Mouse (Mus musculus): Measurements from ENCODE around the gene Ncan.

The Ncan gene

DNA sequence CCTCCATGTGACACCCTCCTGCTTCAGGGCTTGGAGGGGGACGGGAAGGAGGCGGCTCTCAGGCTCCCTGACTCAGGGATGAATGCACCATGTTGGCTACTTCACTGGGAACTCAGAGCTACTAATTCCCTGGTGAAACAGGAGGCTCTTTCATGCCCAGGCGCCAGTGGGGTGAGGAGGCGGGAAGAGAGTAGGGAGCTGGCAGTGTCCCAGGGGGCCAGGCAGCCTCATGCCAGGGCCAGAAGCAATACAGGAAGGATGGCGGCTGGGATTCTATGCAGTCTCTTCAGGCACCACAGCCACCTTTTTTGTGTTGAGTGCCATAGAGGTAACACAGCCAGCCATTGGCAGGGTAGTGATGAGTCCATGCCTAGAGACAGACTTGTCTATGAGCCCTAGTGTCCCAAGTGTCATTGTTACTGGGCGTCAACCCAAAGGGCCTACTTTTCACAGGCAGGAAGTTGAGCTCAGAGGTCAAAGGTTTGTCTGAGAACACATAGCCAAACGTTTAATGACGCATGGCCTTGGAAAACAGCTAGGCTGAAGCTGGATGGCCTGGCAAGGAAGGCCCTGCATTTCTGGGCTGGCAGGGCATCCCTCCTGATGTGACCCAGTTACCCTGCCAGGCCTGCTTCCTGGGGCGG lies 8.8 kb upstream of the Ncan start:
- DNase-seq (ENCODE audit: low spot score) = no peak

DNA sequence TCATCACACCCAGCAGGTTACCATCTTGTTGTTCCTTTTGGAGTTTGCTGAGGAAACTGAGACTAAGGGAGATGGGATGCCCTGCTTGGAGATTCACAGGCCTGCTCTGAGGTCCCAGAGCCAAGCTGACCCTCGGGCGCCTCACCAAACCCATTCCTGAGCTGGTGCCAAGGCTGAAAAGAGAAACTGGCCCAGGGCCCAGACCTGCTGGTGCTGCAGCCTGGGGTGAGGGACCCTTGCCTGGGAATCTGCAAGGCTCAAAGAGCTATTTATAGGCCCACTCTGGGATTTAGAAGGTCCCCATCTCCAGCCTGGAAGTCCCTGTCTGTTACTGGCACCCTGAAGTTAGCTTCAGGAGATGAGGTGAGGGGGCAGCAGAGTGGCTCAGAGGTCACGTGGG lies 7.8 kb upstream of the Ncan start:
- no peak for DNase-seq (ENCODE audit: low spot score)

DNA sequence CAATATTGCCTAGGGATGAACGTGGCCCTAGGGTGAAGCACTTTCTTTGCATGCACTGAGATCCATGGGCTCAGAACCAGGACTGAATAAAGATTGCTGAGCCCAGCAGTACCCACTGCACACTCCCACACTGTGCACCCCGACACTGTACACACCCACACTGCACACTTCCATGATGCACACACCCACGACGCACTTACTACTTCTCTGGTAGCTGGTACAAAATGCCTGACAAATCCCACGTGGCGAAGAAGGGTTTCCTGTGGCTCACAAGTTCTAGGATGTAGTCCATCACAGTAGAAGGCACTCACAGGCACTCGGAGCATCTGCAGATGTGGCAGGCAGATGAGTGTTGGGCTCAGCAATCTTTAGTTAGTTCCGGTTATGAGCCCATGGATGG lies 4.3 kb upstream of the Ncan start:
- DNase-seq (ENCODE audit: low spot score) = no peak

DNA sequence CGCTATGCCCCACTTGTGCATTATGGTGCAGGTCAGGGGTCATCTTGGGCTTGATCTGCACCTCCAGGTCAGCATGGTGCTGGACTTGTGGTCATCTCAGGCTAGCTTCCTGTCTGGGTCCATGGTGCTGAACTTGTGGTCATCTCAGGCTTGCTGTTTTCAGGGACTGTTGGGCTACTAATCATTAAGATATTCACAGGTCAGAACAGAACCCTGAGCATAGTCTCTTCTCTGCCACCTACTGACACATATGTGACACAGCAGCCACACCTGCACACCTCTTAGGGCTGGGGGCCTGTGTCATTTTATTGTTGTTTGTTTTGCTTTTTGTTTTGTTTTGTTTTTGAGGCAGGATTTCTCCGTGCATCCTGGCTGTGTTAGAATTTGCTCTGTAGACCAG lies 2.2 kb upstream of the Ncan start:
- no peak for DNase-seq (ENCODE audit: low spot score)

DNA sequence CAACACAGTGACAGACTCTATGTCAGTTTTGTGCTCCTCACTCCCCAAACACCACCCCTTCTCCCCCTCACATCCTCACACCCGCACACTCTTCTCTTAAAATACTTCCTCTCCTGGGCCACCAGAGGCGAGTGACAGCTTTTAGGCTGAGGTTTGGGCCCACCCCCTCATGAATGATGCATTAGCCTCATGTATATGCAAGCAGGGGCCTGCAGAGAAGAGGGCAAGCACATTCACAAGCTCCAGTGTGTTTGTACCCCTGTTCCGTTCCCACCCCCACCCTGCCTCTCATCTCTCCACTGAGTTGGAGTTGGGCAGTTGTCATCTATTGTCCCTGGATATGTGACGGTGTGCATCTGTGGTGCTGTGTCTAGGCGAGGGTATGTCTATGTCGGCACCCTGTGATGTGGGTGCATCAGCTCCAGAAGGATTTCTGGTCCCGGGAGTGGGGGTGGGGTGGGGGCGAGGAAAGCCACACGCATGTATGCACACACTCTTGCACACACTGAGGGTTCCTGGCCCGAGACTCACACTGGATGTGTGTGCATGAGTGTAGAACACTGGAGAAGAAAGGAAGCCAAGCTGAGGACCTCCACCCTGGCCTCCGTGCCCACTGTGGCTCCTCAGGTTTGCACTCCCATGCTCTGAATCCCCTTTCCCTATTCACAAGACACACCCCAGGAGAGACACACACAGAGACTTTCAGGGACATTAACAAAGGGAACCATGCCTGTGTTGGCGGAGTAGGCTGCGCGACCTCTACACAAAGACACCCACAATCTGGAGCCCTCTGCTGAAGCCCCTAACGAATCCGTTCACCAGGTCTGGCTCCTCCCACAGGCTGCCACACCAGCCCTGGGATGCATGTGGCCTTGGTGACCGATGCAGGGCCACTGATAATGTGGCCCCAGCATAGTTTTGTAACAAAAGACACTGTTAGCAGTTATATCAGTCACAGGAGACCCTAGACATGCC lies 1.7 kb downstream of the Ncan start:
- DNase-seq (ENCODE audit: low spot score) = no peak

DNA sequence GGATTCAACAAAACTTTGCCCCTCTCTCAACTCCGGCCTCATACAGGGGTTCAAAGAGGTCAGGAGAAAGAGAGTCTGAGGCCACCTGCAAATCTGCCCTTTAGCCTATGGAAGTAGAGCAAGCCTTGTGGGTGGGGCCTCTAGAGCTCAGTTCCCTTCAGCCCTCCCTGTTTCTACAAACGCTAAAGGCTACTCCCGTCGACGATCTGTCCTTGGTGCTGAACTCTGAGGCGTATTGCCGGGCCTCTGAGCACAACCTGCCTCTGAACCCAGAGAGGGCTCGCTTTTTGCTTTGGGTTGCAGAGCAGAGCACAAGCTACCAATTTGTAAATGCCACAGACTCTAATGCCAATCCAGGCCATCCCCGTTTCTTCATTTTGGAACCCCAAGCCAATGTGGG lies 3.1 kb downstream of the Ncan start:
- no peak for DNase-seq (ENCODE audit: low spot score)

DNA sequence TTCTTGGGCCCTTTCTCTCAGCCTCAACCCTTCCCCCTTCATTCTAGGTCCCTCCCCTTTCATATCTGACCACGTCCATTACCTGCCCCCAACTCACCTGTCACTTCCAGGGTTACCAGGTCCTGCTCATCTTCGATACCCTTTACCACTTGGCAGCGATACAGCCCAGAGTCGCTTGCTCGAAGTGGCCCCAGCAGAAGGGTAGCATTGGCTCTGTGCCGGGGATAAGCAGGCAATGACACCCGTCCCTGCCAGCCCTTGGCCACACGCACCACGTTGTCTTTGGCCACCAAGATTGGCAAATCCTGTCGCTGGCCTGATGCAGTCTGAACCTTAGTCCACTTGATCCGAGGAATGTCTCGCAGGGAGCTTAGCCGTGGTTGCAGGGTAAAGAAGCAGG lies 5.8 kb downstream of the Ncan start:
- no peak for DNase-seq (ENCODE audit: low spot score)

DNA sequence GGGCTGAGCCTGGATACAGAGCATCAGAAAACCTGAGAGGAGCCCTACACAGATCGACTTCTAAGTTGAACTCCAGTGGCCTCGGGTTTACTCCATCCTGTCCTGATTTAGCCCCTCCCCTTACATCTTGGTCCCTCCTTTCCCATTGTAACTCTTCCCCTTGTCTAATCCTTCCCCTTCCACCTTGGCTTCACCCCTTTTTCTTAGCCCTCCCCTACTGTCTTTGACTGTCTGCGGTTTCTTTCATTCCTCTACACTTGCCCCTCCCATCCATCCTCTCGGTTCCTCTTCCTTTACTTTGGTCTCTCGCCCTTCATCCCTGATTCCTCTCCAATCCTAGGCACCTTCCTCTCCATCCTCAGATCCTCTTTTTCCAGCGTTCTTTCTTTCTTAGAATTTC lies 6.2 kb downstream of the Ncan start:
- DNase-seq (ENCODE audit: low spot score) = no peak

DNA sequence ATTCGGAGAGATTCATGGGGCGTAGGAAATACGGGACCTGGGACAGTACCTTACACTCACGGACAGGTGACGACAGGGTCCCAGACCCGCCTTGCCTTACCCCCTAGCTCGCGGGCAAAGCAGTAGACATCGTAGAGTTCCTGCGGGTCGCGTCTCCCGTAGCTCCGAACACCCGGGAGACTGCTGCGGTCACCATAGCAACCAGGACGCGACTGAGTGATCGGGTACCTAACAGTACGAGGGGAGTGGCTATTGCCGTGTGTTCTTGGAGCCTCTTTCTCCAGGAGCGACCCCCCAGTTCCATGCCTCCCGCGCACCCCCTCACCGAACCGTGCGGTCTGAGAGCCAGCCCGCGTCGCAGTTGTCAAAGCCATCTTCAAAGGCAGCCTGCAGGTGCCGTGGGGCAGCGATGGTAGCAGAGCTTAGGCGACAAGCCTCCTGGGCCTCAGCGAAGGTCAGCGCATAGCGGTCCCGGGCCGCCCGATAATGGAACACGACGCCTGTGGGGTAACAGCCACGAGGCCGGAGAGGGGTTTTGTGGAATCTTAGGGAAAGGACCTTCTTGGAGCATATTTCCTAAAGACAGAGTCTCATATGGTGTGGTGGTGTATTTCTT lies 8.2 kb downstream of the Ncan start:
- no peak for DNase-seq (ENCODE audit: low spot score)

DNA sequence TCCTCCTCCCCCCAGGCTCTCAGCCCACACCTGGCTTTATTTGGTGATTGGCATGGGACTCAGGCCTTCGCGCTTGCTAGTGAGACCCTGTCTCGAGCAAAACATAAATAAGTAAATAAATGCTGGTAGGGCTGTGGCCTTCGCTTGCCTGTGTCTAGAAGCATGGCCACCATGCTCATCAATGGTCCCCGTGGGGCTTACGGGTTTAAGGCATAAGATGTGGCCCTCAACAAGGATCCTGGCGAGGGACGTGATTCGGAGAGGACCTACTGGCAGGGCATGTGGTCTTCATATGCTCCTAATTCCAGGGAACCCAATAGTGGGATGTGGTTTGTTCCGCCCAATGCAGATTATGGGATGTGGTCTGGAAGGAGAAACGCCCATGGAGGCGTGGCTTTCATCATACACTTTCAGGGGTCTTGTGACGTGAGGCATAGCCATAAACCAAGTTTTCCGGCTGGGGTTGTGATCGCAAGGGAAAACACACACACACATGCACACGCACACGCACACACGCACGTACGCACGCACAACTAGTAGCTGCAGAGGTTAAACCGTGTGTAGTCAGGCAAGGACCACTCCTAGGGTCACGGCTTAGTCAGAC lies 9.4 kb downstream of the Ncan start:
- no peak for DNase-seq (ENCODE audit: low spot score)

DNA sequence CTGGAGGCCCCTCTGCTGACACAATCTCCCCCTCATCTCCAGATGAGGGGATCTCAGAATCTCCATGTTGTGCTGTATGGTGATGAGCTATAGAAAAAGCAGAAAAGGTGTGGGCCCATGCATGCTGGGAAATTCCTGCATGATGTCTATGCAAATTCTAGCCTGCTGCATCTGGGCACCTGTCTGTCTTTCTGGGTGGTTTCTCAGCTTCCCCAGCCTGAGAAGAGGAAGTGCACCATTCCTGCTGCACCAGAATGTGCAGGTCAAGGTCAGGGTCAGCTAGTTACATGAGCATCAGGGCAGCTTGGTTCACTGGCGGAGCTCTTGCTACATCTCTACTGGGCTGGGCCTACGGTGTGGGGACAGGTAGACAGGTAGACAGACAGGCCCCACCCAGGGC lies 10.2 kb downstream of the Ncan start:
- DNase-seq (ENCODE audit: low spot score) = no peak

DNA sequence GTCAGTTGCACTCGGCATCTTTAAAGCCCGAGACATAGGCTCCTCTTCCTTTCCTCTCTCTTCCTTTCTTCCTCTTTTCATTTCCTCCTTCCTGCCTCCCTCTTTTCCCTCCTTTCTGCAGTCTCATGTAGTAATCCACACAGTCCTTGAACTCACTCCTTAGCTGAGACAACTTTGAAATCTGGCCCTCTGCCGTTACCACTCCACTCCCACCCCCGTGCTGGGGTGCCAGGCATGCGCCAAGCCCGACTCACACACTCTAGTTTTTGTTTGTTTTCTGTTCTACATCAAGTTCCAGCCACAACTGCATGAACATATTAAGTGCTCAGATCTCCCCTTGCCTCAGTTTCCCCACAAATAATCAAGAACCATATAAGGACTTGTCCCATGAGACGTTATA lies 15.8 kb downstream of the Ncan start:
- DNase-seq (ENCODE audit: low spot score) = no peak

DNA sequence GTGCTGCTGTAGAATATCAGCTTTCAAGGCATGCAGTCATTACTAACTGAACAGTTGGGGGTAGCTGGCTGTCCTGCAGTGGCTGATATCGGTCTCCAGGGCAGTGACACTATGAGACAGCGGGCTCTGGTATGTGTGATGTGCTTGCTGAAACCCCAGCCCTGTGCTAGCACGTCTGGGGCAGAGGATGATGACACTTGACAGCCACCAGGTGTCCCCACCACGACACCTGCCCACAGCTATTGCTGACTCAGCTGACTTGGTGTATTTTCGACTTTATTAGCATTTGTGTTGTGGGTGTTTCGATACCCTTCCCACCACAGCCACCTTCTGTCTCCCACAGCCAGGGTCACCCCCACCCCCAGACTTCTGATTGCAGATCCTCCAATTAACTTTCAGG lies 16.2 kb downstream of the Ncan start:
- DNase-seq (ENCODE audit: low spot score) = peak; percentile 14

DNA sequence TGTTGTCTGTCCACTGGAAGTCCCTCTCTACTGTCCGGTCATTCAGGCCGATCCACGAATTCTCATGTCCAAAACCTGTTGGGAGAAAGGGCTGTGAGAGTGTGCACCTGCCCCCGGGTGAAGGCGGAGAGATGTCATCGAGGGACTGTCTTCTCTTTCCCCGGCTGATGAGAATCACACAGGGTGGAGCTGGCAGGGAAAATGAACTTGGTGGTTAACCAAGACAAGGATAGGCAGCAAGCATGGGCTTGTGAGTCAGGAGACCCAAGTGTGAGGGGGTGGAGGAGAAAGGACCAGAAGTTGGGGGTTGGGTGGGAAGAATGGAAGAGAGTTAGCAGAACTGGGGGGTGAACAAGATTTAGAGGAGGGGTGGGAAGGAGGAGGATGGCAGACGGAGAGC lies 20.4 kb downstream of the Ncan start:
- no peak for DNase-seq (ENCODE audit: low spot score)

DNA sequence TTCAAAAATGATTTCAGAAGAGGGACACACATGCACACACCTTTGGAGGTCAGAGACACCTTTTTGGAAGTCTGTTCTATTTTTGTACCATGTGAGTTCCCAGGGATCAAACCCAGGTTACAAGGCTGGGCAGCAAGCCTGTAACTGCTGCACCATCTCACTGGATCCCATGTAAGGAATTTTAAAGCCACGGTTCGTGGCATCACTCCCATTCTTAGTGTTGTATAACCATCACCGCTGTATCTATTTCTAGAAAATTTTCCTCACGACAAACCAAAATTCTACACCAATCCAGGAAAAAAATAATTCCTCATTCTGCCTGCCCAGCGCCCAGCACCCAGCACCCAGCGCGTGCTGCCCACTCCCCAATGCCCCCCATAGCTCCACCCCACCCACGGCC lies 21.4 kb downstream of the Ncan start:
- DNase-seq (ENCODE audit: low spot score) = no peak

DNA sequence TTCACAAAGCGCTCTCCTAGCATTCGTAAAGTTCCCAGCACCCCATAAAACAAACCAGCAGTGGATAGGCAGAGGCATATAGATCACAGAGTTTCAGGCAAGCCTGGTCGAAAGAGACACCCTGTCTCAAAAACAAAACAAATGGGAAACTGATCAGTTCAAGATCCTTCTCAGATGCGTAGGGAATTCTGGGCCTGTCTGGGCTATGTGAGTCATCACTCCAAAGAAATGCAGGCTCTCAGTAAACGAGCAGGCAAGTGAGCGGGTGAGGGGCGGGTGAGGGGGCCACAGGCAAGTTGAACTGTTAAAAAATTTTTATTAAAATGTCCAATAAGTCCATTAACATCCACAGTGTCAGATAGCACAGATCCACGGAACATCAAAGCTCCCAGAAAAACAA lies 27.9 kb downstream of the Ncan start:
- DNase-seq (ENCODE audit: low spot score) = no peak

DNA sequence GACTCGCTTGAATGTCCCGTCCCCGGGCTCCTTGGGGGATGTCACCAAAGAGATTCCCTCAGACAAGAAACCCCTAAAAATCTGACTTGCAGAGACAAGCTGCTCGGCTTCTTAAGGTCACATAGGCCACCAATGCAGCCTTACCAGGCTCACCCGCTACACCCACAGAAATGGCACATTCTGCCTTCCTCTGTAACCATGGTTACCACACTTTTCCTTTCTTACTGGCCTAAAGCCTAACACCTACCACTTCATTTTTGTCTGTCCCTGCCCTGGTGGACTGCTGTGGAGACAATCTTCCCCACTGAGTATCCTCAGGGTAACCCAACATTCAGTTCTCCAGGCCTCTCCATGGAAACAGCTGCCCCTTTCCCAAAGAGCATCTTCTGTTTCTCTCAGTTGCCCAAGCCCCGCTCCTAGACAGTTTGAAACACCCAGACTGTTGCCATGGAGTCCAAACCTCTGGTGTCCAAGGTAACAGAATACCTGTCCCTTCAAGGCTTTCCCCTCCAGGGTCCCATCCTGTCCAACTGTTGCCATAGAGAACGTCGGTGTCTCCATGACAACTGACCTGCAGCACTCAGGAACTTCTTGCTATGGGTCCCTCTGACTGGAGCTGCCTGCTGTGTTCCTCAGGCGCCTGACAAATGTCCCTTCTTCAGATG lies 31.2 kb downstream of the Ncan start:
- DNase-seq (ENCODE audit: low spot score) = no peak

DNA sequence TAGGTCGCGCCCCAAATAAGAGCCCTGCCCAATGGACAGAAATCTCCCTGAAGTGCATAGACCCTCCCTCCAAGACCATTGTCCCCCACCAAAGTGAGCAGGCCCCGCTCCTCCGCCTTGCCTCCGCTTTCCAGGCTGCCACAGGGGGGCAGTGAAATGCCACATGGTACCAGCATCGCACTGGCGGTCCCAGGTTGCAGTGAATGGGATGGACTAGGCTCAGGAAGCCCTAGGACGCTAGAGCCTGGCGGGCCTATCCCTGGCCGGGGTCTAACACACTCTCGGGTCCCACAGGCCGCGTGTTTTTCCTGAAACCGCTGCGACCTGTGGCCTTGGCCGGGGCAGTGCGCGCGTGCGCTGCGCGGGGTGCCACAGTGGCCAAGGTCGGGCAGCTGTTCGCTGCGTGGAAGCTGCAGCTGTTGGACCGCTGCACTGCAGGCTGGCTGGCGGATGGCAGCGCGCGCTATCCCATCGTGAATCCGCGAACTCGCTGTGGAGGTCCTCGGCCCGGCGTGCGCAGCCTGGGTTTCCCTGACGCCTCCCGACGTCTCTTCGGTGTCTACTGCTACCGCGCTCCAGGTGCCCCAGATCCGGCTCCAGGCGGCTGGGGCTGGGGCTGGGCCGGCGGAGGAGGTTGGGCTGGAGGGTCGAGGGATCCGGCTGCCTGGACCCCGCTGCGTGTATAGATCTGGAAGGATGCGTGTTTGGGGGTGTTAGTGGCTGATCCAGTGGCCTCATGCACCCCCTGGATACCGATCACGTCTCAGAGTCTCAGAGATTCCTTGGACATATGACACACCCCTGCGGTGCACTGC lies 32.6 kb downstream of the Ncan start:
- DNase-seq (ENCODE audit: low spot score) = no peak

DNA sequence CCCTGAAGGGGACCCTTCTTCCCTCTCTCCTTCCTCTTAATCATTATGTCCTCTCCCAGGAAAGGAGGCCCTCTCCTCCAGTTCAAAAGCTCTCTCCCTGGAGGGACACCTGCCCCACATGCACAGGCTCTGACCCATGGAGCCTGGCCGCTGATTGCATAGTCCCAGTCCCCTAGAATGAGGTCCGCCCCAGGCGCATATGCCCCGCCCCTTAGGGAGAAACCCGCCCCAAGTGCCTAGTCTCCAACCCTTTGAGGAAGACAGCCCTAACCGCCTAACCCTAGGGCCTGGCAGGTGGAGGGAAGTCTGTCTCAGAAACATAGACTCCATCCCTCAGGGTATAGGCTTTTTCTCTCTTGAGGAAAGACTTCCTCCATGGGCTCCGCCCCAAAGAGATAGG lies 33.4 kb downstream of the Ncan start:
- DNase-seq (ENCODE audit: low spot score) = no peak

DNA sequence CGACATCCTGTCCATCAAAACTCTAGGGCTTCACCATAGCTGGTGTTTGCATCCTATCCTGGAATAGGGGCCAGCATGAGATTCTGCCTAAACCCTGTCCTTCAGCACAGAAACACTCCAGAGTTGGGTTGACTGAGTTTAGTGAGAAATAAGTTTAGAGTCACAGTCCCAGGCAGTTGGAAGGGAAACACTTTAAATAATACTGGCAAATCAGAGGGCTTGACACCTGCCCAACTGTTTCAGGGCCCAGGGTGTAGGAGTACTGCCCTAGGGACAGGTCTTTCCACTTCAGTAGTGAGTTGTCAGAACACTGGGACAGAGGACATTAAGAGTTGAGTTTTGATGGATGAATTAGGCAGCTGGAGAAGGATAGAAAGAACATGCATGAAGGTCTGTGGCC lies 34.5 kb downstream of the Ncan start:
- DNase-seq (ENCODE audit: low spot score) = no peak

Measured in urinary bladder, postnatal 25 days (tissue).